ENCODE assay signal across 12 mouse cellular contexts in genomic region chr16:44484831-44485230, GRCm38 (mm10).
DNase-seq lines count a peak whose midpoint lies in the region; ATAC-seq and TF ChIP-seq lines count a peak whose summit lies in the region.
"Had no signal": no experiment of that assay in that cellular context is flagged by ENCODE, and none has a peak within 500 bp of the region (broad histone marks: within the 10 kb centered on the region; RNA-seq: fewer than 3 reads in every experiment).

No protein-coding gene starts in this region.

- no peaks in the 10 kb centered on the region for H3K27me3 ChIP-seq in forebrain, embryonic 13.5 days
- H3K27me3 ChIP-seq in forebrain, embryonic 10.5 days (ENCODE audit: poor library complexity, severe bottlenecking), result peaks cover 7% of the 10 kb centered on the region
- no peaks in the 10 kb centered on the region for H3K27me3 ChIP-seq in lung, embryonic 15.5 days
- no peaks in the 10 kb centered on the region for H3K27me3 ChIP-seq in myocyte (ENCODE audit: control insufficient read depth, insufficient read depth, insufficient read length)
- H3K27me3 ChIP-seq: liver, embryonic 15.5 days; neural tube, embryonic 12.5 days had no signal

- H3K4me3 ChIP-seq in forebrain, embryonic 13.5 days, result no peak overlapping the region
- no peak overlapping the region for H3K4me3 ChIP-seq in forebrain, embryonic 10.5 days
- H3K4me3 ChIP-seq in lung, embryonic 15.5 days, result no peak overlapping the region
- no peak overlapping the region for H3K4me3 ChIP-seq in myocyte
- H3K4me3 ChIP-seq: heart, embryonic 13.5 days; liver, embryonic 15.5 days; neural tube, embryonic 12.5 days had no signal

- H3ac ChIP-seq in myocyte (ENCODE audit: control insufficient read depth, insufficient read length), result no peak overlapping the region

- H3K4me2 ChIP-seq in forebrain, embryonic 13.5 days, result no peak overlapping the region
- H3K4me2 ChIP-seq in lung, embryonic 15.5 days, result no peak overlapping the region
- H3K4me2 ChIP-seq in myocyte (ENCODE audit: low read depth), result peak overlapping the region; percentile 82
- H3K4me2 ChIP-seq: heart, embryonic 13.5 days; liver, embryonic 15.5 days; neural tube, embryonic 12.5 days had no signal

- ATAC-seq in forebrain, embryonic 13.5 days, result no peak
- ATAC-seq in lung, embryonic 15.5 days (ENCODE audit: borderline replicate concordance, extremely low read depth, low FRiP score, low TSS enrichment), result no peak
- ATAC-seq in inflammation-experienced regulatory T-cells, adult 6 months, result no peak

- DNase-seq in forebrain, embryonic 10.5 days (ENCODE audit: extremely low spot score, low spot score), result no peak
- DNase-seq in lung, adult 18-20 months, result no peak
- DNase-seq in NIH3T3 (ENCODE audit: low read depth), result peak; percentile 15
- DNase-seq in embryo, embryonic 11 days, result no peak
- DNase-seq: thymus, adult 18-20 months had no signal

- peak overlapping the region; percentile 28 for H3K27ac ChIP-seq in forebrain, embryonic 13.5 days
- no peak overlapping the region for H3K27ac ChIP-seq in forebrain, embryonic 10.5 days
- H3K27ac ChIP-seq in lung, embryonic 15.5 days, result peak overlapping the region; percentile 43; the same call in 1 of the 2 replicates
- H3K27ac ChIP-seq: heart, embryonic 13.5 days; liver, embryonic 15.5 days; neural tube, embryonic 12.5 days had no signal

- H3K9me3 ChIP-seq in forebrain, embryonic 13.5 days (replicated peaks), result no peaks in the 10 kb centered on the region
- H3K9me3 ChIP-seq in forebrain, embryonic 10.5 days, result no peaks in the 10 kb centered on the region
- H3K9me3 ChIP-seq in lung, embryonic 15.5 days, result no peaks in the 10 kb centered on the region
- H3K9me3 ChIP-seq: heart, embryonic 13.5 days; liver, embryonic 15.5 days; neural tube, embryonic 12.5 days had no signal

- 85% methylated on average over 10 of the region's 10 CpGs for WGBS in forebrain, embryonic 13.5 days
- 90% methylated on average over 10 of the region's 10 CpGs for WGBS in forebrain, embryonic 10.5 days
- 29% methylated on average over 10 of the region's 10 CpGs for WGBS in lung, embryonic 15.5 days

- no peaks in the 10 kb centered on the region for H3K79me2 ChIP-seq in myocyte (ENCODE audit: control insufficient read depth, insufficient read depth)

- H3K36me3 ChIP-seq in forebrain, embryonic 13.5 days (ENCODE audit: poor library complexity, severe bottlenecking), result peaks cover 49% of the 10 kb centered on the region
- H3K36me3 ChIP-seq in forebrain, embryonic 10.5 days (replicated peaks), result peaks cover 86% of the 10 kb centered on the region
- peaks cover 24% of the 10 kb centered on the region for H3K36me3 ChIP-seq in lung, embryonic 15.5 days
- H3K36me3 ChIP-seq in myocyte (ENCODE audit: control insufficient read depth, insufficient read depth), result no peaks in the 10 kb centered on the region
- H3K36me3 ChIP-seq: liver, embryonic 15.5 days had no signal

- H3K4me1 ChIP-seq in forebrain, embryonic 13.5 days, result peaks cover 31% of the 10 kb centered on the region
- peaks cover 28% of the 10 kb centered on the region for H3K4me1 ChIP-seq in forebrain, embryonic 10.5 days
- H3K4me1 ChIP-seq in lung, embryonic 15.5 days, result peaks cover 24% of the 10 kb centered on the region
- H3K4me1 ChIP-seq: heart, embryonic 13.5 days; liver, embryonic 15.5 days had no signal

- no peak for TF ChIP-seq POLR2A in myocyte (IDR thresholded peaks at IDR 0.05; ENCODE audit: insufficient read length, low read depth)

- no peak overlapping the region for H3K9ac ChIP-seq in forebrain, embryonic 13.5 days
- H3K9ac ChIP-seq in lung, embryonic 15.5 days, result no peak overlapping the region
- H3K9ac ChIP-seq: heart, embryonic 13.5 days; liver, embryonic 15.5 days; neural tube, embryonic 12.5 days had no signal

TF ChIP-seq in myocyte, 11 proteins besides CTCF, POLR2A, EP300 and RAD21:
- TF ChIP-seq MYOG (IDR thresholded peaks at IDR 0.05; ENCODE audit: control insufficient read depth in 1 of 3, insufficient read depth in 1 of 3, insufficient read length in 2 of 3, low read depth in 2 of 3), result no peak
- TF ChIP-seq E2F4 (IDR thresholded peaks at IDR 0.05; ENCODE audit: insufficient read depth), result no peak
- TF ChIP-seq CEBPB (IDR thresholded peaks at IDR 0.05; ENCODE audit: insufficient read depth, poor library complexity, severe bottlenecking), result no peak
- no peak for TF ChIP-seq MAX (IDR thresholded peaks at IDR 0.05; ENCODE audit: low read depth)
- TF ChIP-seq TCF12 (IDR thresholded peaks at IDR 0.05; ENCODE audit: insufficient read depth, poor library complexity, severe bottlenecking), result no peak
- TF ChIP-seq MYOD1 (IDR thresholded peaks at IDR 0.05; ENCODE audit: control insufficient read depth in 1 of 3, insufficient read length in 2 of 3, low read depth in 2 of 3), result no peak
- TF ChIP-seq USF1 (IDR thresholded peaks at IDR 0.05; ENCODE audit: low read depth), result no peak
- TF ChIP-seq REST (IDR thresholded peaks at IDR 0.05; ENCODE audit: insufficient read depth, insufficient read length), result no peak
- TF ChIP-seq TCF3 (IDR thresholded peaks at IDR 0.05; ENCODE audit: insufficient read length, low read depth), result no peak
- TF ChIP-seq SRF (IDR thresholded peaks at IDR 0.05; ENCODE audit: control insufficient read depth, insufficient read length, low read depth), result no peak
- TF ChIP-seq POLR2AphosphoS2 (IDR thresholded peaks at IDR 0.05; ENCODE audit: insufficient read length, low read depth), result no peak
